Mouse (Mus musculus): ENCODE measurements at regions not wholly inside any gene's neighbourhood (a gene's known extent, or its start where the extent isn't known, plus 50 kb on each side); places are given as distances from the start of the nearest gene placed in this dataset.
A peak's percentile ranks its signal among the peaks of the same experiment; 100 is the strongest.

GRCm38 (mm10) chr9:88181189-88181994 lies 145.6 kb upstream of the Nt5e start:
- DNase-seq (ENCODE audit: low spot score) = no peak
- H3K36me3 ChIP-seq (replicated peaks) = no peaks in the 10 kb centered on the region
- H3K4me1 ChIP-seq (ENCODE audit: insufficient read depth, low read depth, low read length) = no peaks in the 10 kb centered on the region
- ATAC-seq (ENCODE audit: extremely low read depth, insufficient number of reproducible peaks, low FRiP score, poor library complexity, severe bottlenecking) = no peak
- H3K27me3 ChIP-seq (ENCODE audit: insufficient read depth, low read length) = no peaks in the 10 kb centered on the region
- H3K4me3 ChIP-seq (ENCODE audit: low read depth, low read length) = no peak overlapping the region
- no peak for TF ChIP-seq GATA2 (IDR thresholded peaks at IDR 0.05; ENCODE audit: borderline replicate concordance, low read depth, low read length)
- H3K9me3 ChIP-seq (replicated peaks) = no peaks in the 10 kb centered on the region

- TF ChIP-seq CTCF (IDR thresholded peaks at IDR 0.05; ENCODE audit: low read depth, low read length) = no peak
- no peak for TF ChIP-seq GATA1 (IDR thresholded peaks at IDR 0.05; ENCODE audit: borderline replicate concordance, low read length)
- no peak for TF ChIP-seq POLR2AphosphoS5 (IDR thresholded peaks at IDR 0.05; ENCODE audit: insufficient replicate concordance, low read depth, low read length)
- TF ChIP-seq TAL1 (conservative IDR thresholded peaks at IDR 0.05; ENCODE audit: low read depth, low read length) = no peak
- no peak for TF ChIP-seq GATA2 (IDR thresholded peaks at IDR 0.05; ENCODE audit: borderline replicate concordance, low read depth, low read length)
- Histone ChIP-seq H3K27me3 (ENCODE audit: insufficient read depth, low read length) (no peaks in the 10 kb centered on the region), H3K4me3 (ENCODE audit: low read depth, low read length) (no peak overlapping the region), H3K36me3 (replicated peaks) (no peaks in the 10 kb centered on the region), H3K9me3 (replicated peaks) (no peaks in the 10 kb centered on the region), H3K4me1 (ENCODE audit: insufficient read depth, low read depth, low read length) (no peaks in the 10 kb centered on the region)
- ATAC-seq (ENCODE audit: extremely low read depth, insufficient number of reproducible peaks, low FRiP score, poor library complexity, severe bottlenecking) = no peak
- no peak for DNase-seq (ENCODE audit: low spot score)
Observed at GRCm38 (mm10) chr9:88207378-88207777, 119.6 kb upstream of the Nt5e start.

- Histone ChIP-seq H3K9me3 (replicated peaks) (no peaks in the 10 kb centered on the region), H3K4me3 (ENCODE audit: low read depth, low read length) (no peak overlapping the region), H3K4me1 (ENCODE audit: insufficient read depth, low read depth, low read length) (no peaks in the 10 kb centered on the region), H3K36me3 (replicated peaks) (no peaks in the 10 kb centered on the region), H3K27me3 (ENCODE audit: insufficient read depth, low read length) (no peaks in the 10 kb centered on the region)
- no peak for DNase-seq (ENCODE audit: low spot score)
- no peak for ATAC-seq (ENCODE audit: extremely low read depth, insufficient number of reproducible peaks, low FRiP score, poor library complexity, severe bottlenecking)
- no peak for TF ChIP-seq CTCF (IDR thresholded peaks at IDR 0.05; ENCODE audit: low read depth, low read length)
Observed at GRCm38 (mm10) chr9:88208022-88208421, 119.0 kb upstream of the Nt5e start.

GRCm38 (mm10) chr9:88214758-88215157 lies 112.2 kb upstream of the Nt5e start:
- no peak overlapping the region for H3K4me3 ChIP-seq (ENCODE audit: low read depth, low read length)
- H3K27me3 ChIP-seq (ENCODE audit: insufficient read depth, low read length) = no peaks in the 10 kb centered on the region
- no peaks in the 10 kb centered on the region for H3K4me1 ChIP-seq (ENCODE audit: insufficient read depth, low read depth, low read length)
- no peaks in the 10 kb centered on the region for H3K36me3 ChIP-seq (replicated peaks)
- TF ChIP-seq CTCF (IDR thresholded peaks at IDR 0.05; ENCODE audit: low read depth, low read length) = no peak
- no peak for TF ChIP-seq TAL1 (conservative IDR thresholded peaks at IDR 0.05; ENCODE audit: low read depth, low read length)
- ATAC-seq (ENCODE audit: extremely low read depth, insufficient number of reproducible peaks, low FRiP score, poor library complexity, severe bottlenecking) (no peak), DNase-seq (ENCODE audit: low spot score) (no peak)
- no peaks in the 10 kb centered on the region for H3K9me3 ChIP-seq (replicated peaks)

GRCm38 (mm10) chr9:88220360-88220759 lies 106.6 kb upstream of the Nt5e start:
- ATAC-seq (ENCODE audit: extremely low read depth, insufficient number of reproducible peaks, low FRiP score, poor library complexity, severe bottlenecking) (no peak), DNase-seq (ENCODE audit: low spot score) (no peak)
- Histone ChIP-seq H3K27me3 (ENCODE audit: insufficient read depth, low read length) (no peaks in the 10 kb centered on the region), H3K4me3 (ENCODE audit: low read depth, low read length) (no peak overlapping the region), H3K9me3 (replicated peaks) (no peaks in the 10 kb centered on the region), H3K36me3 (replicated peaks) (no peaks in the 10 kb centered on the region), H3K4me1 (ENCODE audit: insufficient read depth, low read depth, low read length) (no peaks in the 10 kb centered on the region)
- no peak for TF ChIP-seq POLR2AphosphoS5 (IDR thresholded peaks at IDR 0.05; ENCODE audit: insufficient replicate concordance, low read depth, low read length)
- TF ChIP-seq CTCF (IDR thresholded peaks at IDR 0.05; ENCODE audit: low read depth, low read length) = no peak
- TF ChIP-seq GATA1 (IDR thresholded peaks at IDR 0.05; ENCODE audit: borderline replicate concordance, low read length) = no peak
- no peak for TF ChIP-seq GATA2 (IDR thresholded peaks at IDR 0.05; ENCODE audit: borderline replicate concordance, low read depth, low read length)
- no peak for TF ChIP-seq TAL1 (conservative IDR thresholded peaks at IDR 0.05; ENCODE audit: low read depth, low read length)

GRCm38 (mm10) chr9:88221276-88221675 lies 105.7 kb upstream of the Nt5e start:
- TF ChIP-seq CTCF (IDR thresholded peaks at IDR 0.05; ENCODE audit: low read depth, low read length) = no peak
- no peak for TF ChIP-seq TAL1 (conservative IDR thresholded peaks at IDR 0.05; ENCODE audit: low read depth, low read length)
- TF ChIP-seq GATA2 (IDR thresholded peaks at IDR 0.05; ENCODE audit: borderline replicate concordance, low read depth, low read length) = no peak
- Histone ChIP-seq H3K4me1 (ENCODE audit: insufficient read depth, low read depth, low read length) (no peaks in the 10 kb centered on the region), H3K27me3 (ENCODE audit: insufficient read depth, low read length) (no peaks in the 10 kb centered on the region), H3K36me3 (replicated peaks) (no peaks in the 10 kb centered on the region), H3K9me3 (replicated peaks) (no peaks in the 10 kb centered on the region), H3K4me3 (ENCODE audit: low read depth, low read length) (no peak overlapping the region)
- no peak for DNase-seq (ENCODE audit: low spot score)
- no peak for ATAC-seq (ENCODE audit: extremely low read depth, insufficient number of reproducible peaks, low FRiP score, poor library complexity, severe bottlenecking)

GRCm38 (mm10) chr9:88221850-88222353 lies 105.1 kb upstream of the Nt5e start:
- Histone ChIP-seq H3K4me1 (ENCODE audit: insufficient read depth, low read depth, low read length) (no peaks in the 10 kb centered on the region), H3K27me3 (ENCODE audit: insufficient read depth, low read length) (no peaks in the 10 kb centered on the region), H3K4me3 (ENCODE audit: low read depth, low read length) (no peak overlapping the region), H3K36me3 (replicated peaks) (no peaks in the 10 kb centered on the region), H3K9me3 (replicated peaks) (no peaks in the 10 kb centered on the region)
- DNase-seq (ENCODE audit: low spot score) (no peak), ATAC-seq (ENCODE audit: extremely low read depth, insufficient number of reproducible peaks, low FRiP score, poor library complexity, severe bottlenecking) (no peak)
- TF ChIP-seq TAL1 (conservative IDR thresholded peaks at IDR 0.05; ENCODE audit: low read depth, low read length) (no peak), CTCF (IDR thresholded peaks at IDR 0.05; ENCODE audit: low read depth, low read length) (peak; percentile 59; the same call in 1 of the 2 replicates)
